Mouse (Mus musculus) thymus, postnatal 10 days (tissue): ENCODE results near the gene Mettl1.
"Not testable (repeated sequence)": the region's sequence is repeated elsewhere in the genome, so short reads cannot be mapped to it uniquely, and the experiment has no call there.

ENCODE experiments used
- DNase-seq, 2 experiments: peaks; one replicate each; pipeline ENCODE4 v3.0.0; 2021; ENCODE audit warnings: low spot score in 2 of 2

Gene Mettl1

DNA sequence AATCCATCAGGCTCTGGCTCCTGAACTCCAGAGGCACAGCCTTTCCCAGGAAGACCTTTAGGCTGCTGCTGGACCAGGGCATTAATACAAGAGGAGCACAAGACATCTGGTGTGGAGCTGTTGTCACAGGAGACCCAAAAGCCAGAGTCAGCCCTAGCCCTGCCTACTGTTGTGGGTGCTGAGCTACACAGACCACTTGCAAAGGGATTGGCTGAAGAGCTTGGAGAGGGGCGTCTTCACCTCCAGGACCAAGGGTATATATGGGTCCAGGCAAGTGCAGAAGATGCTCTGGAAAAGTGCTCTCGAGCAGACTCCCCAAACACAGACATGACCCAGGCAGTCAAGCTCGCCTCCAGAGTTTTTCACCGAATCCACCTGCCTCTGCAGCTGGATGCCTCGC lies 6.7 kb downstream of the Mettl1 start, which contains the start of gene Cyp27b1:
TSS of gene Cyp27b1 (plus strand) at position 297 of the 400 bp plus-strand sequence.
- no peak for DNase-seq

GRCm38 (mm10) chr10:127048608-127049394 lies 7.6 kb downstream of the Mettl1 start:
- no peak for DNase-seq

DNA sequence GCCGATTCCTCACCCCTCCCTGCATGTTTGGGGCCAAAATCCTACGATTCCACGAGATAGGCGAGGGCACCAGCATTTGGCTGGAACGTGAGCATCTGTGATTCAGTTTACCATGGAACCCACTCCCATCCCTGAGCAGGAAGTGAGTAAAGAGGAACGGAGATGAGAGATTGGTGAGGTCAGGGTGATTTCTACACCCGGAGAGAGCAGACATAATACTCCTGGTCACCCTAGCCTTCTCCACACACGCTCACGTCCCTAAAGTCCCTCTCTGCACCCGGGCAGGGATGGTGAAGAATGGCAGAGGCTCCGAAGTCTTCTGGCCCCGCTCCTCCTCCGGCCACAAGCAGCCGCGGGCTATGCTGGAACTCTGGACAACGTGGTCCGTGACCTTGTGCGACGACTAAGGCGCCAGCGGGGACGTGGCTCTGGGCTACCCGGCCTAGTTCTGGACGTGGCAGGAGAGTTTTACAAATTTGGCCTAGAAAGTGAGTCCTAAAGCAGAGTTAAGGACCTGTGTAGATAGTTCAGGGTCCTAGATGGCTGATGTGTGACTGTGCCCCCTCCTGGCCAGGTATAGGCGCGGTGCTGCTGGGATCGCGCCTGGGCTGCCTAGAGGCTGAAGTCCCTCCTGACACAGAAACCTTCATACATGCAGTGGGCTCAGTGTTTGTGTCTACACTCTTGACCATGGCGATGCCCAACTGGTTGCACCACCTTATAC lies 8.3 kb downstream of the Mettl1 start:
- DNase-seq = no peak

- DNase-seq = no peak
Observed at GRCm38 (mm10) chr10:127050119-127050474, 8.9 kb downstream of the Mettl1 start.

- no peak for DNase-seq
Observed at GRCm38 (mm10) chr10:127054646-127055045, 13.4 kb downstream of the Mettl1 start.

DNA sequence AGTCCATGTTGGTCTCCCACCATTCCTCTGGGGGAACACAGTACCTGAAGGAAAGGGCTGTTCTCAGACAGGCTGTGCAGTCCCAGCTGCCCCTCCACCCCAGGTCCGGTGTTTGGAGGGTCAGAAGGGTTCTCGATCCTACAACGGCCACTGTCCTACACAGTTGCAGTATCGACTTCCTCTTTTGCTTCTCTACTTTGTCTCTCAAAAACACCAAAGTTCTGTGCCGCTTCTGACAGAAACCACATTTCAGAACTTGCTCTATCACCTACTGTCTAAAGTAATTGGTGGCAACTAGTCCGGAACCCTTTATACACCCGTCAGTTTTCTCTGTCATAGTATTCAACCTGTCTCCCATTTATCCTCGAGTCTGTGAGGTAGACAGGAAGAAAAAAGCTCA lies 14.2 kb downstream of the Mettl1 start:
- DNase-seq = no peak

- DNase-seq = no peak
Observed at GRCm38 (mm10) chr10:127056490-127056889, 15.3 kb downstream of the Mettl1 start.

DNA sequence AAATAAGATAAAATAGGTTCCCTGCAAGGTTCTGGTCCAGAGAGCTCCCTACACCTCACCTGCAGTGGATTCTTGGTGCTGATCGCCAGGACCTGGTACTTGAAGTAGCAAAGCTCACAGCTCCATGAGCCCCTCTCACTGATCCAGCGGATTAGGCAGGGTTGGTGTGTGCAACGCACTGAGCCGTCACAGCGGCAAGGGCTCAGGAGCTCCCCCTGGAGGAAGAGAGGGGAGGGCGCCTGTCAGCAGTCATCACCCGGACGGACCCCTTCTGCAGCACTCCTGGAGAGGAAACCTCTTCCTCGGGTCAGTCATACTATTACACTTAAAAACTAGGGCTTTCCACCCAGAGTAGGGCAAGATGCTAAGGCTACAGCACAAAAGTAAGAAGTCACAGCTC lies 16.9 kb downstream of the Mettl1 start:
- DNase-seq = peak; percentile 69 to 88

DNA sequence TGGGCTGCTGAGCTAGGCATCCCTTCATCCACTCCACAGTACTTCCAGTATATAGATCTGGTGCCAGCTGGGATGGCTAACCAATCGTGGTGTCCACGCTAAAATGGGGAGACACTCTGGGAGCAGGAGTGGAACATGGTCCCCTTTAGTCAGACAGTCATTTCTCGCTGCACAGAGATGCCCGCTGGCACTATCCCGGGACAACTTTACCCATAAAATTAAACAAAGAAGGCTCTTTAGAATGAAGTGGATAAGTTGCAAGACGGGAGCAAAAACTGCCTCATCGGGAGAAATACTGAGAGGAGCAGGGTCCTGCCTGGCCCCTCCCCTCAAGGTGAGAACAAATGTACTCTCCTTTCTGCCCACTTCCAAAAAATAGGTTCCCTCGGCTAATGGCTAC lies 17.5 kb downstream of the Mettl1 start:
- no peak for DNase-seq

- no peak for DNase-seq
Observed at GRCm38 (mm10) chr10:127059174-127059967, 18.2 kb downstream of the Mettl1 start.

- DNase-seq = peak; percentile 70 to 74
Observed at GRCm38 (mm10) chr10:127059968-127060916, 19.0 kb downstream of the Mettl1 start, which contains the start of gene March9. TSS of gene March9 (minus strand) at chr10:127060184.

GRCm38 (mm10) chr10:127061085-127061484 lies 19.9 kb downstream of the Mettl1 start:
- DNase-seq = no peak

DNA sequence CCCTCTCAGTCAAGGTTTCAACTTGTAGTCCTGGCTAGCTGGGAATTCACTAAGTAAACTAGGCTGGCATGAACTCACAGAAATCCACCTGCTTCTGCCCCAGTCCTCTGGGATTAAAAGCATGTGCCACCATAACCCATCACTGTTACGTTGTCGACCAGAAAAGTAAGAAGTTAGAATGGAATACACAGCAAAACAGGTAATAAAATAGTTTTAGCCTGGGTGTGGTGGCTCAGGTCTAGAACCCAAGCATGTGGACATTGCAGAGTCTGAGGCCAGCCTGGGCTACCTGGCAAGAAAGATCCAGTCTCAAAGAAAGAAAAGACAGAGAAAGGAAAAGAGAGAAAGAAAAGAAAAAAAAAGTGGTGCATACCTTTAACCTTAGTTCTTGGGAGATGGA lies 20.3 kb downstream of the Mettl1 start:
- DNase-seq = no peak

DNA sequence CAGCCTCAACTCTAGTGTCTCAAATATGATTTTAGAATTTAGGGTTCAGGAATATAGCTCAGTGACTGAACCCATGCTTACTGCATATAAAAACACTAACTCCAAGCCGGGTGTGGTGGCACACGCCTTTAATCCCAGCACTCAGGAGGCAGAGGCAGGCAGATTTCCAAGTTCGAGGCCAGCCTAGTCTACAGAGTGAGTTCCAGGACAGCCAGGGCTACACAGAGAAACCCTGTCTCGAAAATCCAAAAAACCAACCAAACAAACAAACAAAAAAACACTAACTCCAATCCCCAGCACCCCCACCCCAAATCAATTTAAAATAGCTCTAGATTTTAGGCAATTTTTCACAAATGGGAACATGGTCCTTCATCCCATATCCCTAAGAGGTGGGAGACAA lies 20.9 kb downstream of the Mettl1 start:
- not testable (repeated sequence) for DNase-seq

DNA sequence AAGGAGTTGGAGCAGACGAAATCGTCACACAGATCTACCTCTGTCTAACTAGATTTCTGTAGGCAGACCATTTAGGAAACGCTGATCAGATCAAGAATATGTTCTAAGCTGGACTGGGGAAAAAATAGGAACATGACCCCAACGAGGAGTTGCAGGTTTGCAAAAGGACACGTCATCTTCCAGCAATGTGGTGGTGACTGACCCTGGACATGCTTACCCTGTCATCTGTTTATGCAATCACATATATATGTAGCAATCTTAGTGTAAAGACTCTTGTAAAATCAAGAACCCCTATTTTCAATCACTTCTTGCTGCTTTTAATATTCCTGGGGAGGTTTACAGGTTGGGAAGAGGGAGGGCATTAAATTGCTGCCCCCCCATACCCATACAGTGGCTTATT lies 21.3 kb downstream of the Mettl1 start:
- no peak for DNase-seq

DNA sequence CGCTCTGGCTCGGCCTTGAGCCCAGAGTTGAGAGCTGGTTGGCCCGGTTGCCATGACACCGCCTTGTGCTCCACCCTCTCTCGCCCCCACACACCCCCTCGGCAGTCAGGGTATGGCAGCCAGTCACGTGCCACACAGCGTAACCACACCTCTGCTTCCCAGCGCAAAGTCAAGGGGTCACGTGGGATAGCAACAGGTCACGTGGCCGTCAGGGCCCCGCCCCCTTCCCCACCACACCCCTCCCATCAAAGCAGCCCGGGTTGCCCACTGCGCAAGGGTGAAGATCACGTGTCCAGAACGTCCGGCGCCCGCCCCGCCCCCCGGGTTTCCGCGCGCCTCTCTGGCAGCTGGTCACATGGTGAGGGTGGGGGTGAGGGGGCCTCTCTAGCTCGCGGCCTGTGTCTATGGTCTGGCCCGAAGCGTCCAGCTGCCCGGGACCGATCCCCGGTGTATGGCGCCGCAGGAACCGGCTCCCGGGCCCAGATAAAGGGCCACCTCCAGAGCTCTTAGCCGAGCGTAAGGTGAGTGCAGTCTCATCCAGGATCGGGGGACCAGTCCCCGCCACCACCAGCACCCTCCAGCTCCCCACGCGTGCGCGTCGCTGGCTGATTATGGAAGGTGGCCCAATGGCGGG lies 22.1 kb downstream of the Mettl1 start, which contains the start of gene Cdk4:
TSS of gene Cdk4 (plus strand) at position 296 of the 634 bp plus-strand sequence.
- peak; percentile 94 for DNase-seq

- no peak for DNase-seq
Observed at GRCm38 (mm10) chr10:127063913-127064870, 23.0 kb downstream of the Mettl1 start.

- no peak for DNase-seq
Observed at GRCm38 (mm10) chr10:127065981-127066380, 24.8 kb downstream of the Mettl1 start.

DNA sequence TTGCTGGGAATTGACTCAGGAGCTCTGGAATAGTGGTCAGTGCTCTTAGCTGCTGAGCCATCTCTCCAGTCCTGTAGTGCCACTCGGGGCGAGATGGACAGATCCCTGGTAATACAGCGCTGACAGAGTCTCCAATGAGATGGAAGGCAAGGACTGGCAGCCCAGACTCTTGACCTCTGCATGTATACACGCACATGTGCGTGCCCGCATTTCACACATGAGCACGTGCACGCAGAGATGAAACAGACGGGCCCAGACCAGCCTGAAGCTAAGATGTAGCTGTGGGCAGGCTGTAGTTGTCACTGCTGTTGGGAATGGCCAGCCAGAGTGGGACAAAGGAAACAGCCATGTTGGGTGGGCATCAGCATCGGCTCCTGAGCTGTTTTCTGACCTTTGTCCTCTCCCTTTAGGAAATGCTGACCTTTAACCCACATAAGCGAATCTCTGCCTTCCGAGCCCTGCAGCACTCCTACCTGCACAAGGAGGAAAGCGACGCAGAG lies 25.4 kb downstream of the Mettl1 start:
- DNase-seq = no peak
